Mouse (Mus musculus) cerebellum, adult 2 months (tissue): ENCODE measurements around the gene Marveld2. TPM values are rescaled to one million over a fixed set of nuclear protein-coding genes. Genes with fewer than 3 reads are reported as not detected.

Experiments
- DNase-seq, 2 experiments: peaks; one replicate each; pipeline ENCODE4 v3.0.0; 2021
- H3K27ac ChIP-seq: fragments of 200-500 bp; 2 replicates; pipeline ENCODE4 v1.5.1; 2012; ENCODE audit warnings: low read length, control low read depth, inconsistent platforms; ENCODE audit not compliant: insufficient read depth
- H3K27me3 ChIP-seq: fragments of 200-500 bp; 2 replicates; pipeline ENCODE4 v1.6.1; 2012; ENCODE audit warnings: inconsistent platforms, mild to moderate bottlenecking, low read length, moderate library complexity; ENCODE audit not compliant: control insufficient read depth, insufficient read depth
- H3K4me1 ChIP-seq: fragments of 200-500 bp; 2 replicates; pipeline ENCODE4 v1.6.1; 2011; ENCODE audit warnings: low read length; ENCODE audit not compliant: control insufficient read depth, insufficient read depth
- H3K4me3 ChIP-seq: fragments of 200-500 bp; replicated peaks from 2 replicates; pipeline ENCODE3; 2011; ENCODE audit warnings: mild to moderate bottlenecking, low read depth, low read length, control low read depth; ENCODE audit not compliant: insufficient read depth
- CTCF ChIP-seq: fragments of 200-500 bp; IDR thresholded peaks from 2 replicates; pipeline ENCODE4 v1.5.1; 2011; ENCODE audit warnings: low read depth, mild to moderate bottlenecking, control low read depth, low read length, moderate library complexity, borderline replicate concordance; ENCODE audit not compliant: insufficient read depth
- POLR2A ChIP-seq: fragments of 200-500 bp; IDR thresholded peaks from 2 replicates; pipeline ENCODE4 v1.6.1; 2011; ENCODE audit warnings: low read length, control low read depth, borderline replicate concordance; ENCODE audit not compliant: insufficient read depth
- WGBS: fragments of 180-500 bp; shearing (Covaris S2); methylation state at CpG from one replicate; pipeline ENCODE4 v1.1.7; 2018; 5-methylcytosine and 5-hydroxymethylcytosine counted together
- polyA plus RNA-seq: library from polyadenylated mRNA; depleted of rRNA; stranded (reverse); fragments of >200 nt; gene quantifications from 2 replicates; pipeline ENCODE4 v1.2.3, GENCODE M21; 2012

Gene Marveld2
- polyA plus RNA-seq, 1 experiment = 13.5 TPM

DNA sequence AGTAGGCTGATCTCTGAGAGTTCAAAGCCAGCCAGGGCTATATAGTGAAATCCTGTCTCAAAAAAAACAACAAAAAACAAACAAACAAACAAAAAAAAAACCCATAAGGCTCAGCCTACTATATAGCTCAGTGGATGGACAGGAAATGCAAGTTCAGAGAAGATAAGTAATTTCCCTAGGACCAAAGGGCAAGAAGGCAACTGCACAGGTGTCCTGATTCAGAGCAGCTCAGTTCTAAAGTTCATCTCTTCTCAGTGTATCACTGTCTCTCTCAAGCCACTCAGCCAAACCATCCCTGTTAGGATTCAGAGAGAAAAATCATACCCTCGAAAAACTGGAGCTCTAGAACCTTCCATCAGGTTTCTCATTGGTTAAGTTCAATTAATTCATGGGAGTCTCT is 10.9 kb downstream of the Marveld2 start:
- no peaks in the 10 kb centered on the region for H3K27me3 ChIP-seq
- H3K4me1 ChIP-seq = no peaks in the 10 kb centered on the region
- H3K4me3 ChIP-seq = no peak overlapping the region
- TF ChIP-seq POLR2A = no peak
- no peak for TF ChIP-seq CTCF
- 55% methylated on average over 1 of the region's 1 CpGs for WGBS
- H3K27ac ChIP-seq = no peak overlapping the region
- no peak for DNase-seq

DNA sequence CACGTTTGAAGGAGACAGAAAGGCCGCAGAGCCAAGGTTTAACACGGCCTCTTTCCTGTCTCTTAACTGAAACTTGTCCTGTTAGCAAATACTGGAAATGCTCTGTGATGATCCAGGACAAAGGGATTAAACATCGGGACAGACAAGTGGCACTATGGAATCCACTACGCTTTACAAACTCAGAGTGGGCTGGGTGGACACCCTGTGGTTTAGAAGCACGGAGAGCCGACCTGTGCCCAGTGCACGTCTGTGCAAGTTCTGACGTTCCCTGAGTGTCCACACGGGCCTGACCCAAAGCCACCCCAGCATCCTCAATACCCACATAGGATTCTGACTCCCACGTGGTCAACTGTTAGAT is 13.1 kb downstream of the Marveld2 start:
- WGBS = 86% methylated on average over 11 of the region's 11 CpGs
- Histone ChIP-seq H3K27ac (no peak overlapping the region), H3K4me1 (no peaks in the 10 kb centered on the region), H3K27me3 (no peaks in the 10 kb centered on the region), H3K4me3 (no peak overlapping the region)
- TF ChIP-seq CTCF (no peak), POLR2A (no peak)
- no peak for DNase-seq

DNA sequence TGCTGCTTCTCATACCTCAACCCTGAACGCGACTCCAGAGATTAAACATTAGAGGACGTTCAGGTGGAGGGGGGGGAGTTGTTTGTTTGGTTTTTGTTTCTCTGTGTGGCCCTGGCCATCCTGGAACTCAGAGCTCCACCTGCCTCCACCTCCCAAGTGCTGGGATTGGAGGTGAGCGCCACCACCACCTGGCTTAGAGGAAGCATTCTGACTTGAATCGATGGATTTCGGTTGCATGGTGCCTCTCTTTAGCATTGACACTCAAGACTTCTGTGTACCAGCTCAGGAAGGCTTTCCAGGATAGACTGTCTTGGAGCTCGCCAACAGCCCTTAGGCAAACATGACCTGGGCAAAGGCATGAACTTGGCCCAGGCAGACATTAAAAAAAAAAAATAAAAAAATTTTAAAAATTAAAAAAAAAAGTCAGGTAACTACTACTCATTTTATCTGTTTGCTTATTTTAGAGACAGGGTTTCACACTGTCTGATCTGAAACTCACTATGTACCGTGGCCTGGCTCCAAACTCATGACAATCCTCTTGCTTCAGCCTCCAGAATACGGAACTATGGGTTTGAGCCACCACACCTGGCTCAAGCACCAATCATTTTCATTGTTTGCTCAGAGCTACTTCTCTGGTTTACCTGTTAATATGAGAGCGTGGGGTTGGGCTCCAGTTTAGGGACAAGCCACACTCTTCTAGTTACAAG is 13.6 kb downstream of the Marveld2 start:
- Histone ChIP-seq H3K27ac (no peak overlapping the region), H3K27me3 (no peaks in the 10 kb centered on the region), H3K4me1 (no peaks in the 10 kb centered on the region), H3K4me3 (no peak overlapping the region)
- DNase-seq = no peak
- TF ChIP-seq CTCF (no peak), POLR2A (no peak)
- WGBS = 82% methylated on average over 10 of the region's 10 CpGs

DNA sequence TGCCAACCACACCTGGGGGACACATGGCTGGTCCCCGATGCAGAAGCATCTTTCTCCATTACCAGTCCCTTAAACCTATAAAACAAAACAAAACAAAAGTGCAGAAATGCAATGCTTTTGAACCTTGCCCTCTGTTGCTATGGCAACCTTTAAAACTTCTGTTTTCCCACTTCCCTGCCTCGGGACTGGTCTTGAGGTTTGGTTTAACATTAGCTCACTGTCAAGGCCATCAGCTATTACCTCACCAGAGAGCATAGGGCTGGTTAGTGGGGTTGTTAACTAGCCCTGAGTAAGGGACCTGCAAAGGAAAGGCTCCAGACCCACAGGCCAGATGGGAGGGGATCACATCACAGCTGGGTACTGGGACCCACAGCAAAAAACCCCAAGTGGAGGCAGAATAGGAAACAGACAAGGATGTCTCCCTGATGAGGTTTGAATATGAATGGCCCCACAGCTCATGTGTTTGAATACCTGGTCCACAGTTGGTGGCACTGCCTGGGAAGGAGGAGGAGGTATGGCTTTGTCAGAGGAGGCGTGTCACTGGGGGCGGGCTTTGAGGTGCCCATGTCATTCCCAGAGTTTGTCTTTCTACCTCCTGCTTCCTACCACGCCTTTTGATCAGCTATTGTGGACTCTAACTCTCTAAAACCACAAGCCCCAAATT is 14.4 kb downstream of the Marveld2 start:
- Histone ChIP-seq H3K27ac (no peak overlapping the region), H3K27me3 (no peaks in the 10 kb centered on the region), H3K4me3 (no peak overlapping the region), H3K4me1 (no peaks in the 10 kb centered on the region)
- TF ChIP-seq CTCF (no peak), POLR2A (no peak)
- 67% methylated on average over 5 of the region's 5 CpGs for WGBS
- no peak for DNase-seq

- H3K27me3 ChIP-seq = no peaks in the 10 kb centered on the region
- no peak overlapping the region for H3K27ac ChIP-seq
- no peaks in the 10 kb centered on the region for H3K4me1 ChIP-seq
- no peak overlapping the region for H3K4me3 ChIP-seq
- WGBS = 58% methylated on average over 8 of the region's 8 CpGs
- TF ChIP-seq POLR2A (no peak), CTCF (no peak)
- DNase-seq = no peak
Measured at GRCm38 (mm10) chr13:100601034-100601433, 15.7 kb downstream of the Marveld2 start.

GRCm38 (mm10) chr13:100600317-100600716 is 16.5 kb downstream of the Marveld2 start:
- H3K4me1 ChIP-seq = no peaks in the 10 kb centered on the region
- no peak overlapping the region for H3K27ac ChIP-seq
- H3K27me3 ChIP-seq = no peaks in the 10 kb centered on the region
- WGBS = 70% methylated on average over 12 of the region's 12 CpGs
- no peak for DNase-seq
- TF ChIP-seq POLR2A (no peak), CTCF (no peak)
- H3K4me3 ChIP-seq = no peak overlapping the region

- 80% methylated on average over 9 of the region's 9 CpGs for WGBS
- no peaks in the 10 kb centered on the region for H3K4me1 ChIP-seq
- no peak for DNase-seq
- H3K4me3 ChIP-seq = no peak overlapping the region
- no peaks in the 10 kb centered on the region for H3K27me3 ChIP-seq
- no peak overlapping the region for H3K27ac ChIP-seq
- no peak for TF ChIP-seq POLR2A
- TF ChIP-seq CTCF = no peak
Measured at GRCm38 (mm10) chr13:100597284-100597683, 19.5 kb downstream of the Marveld2 start.

- DNase-seq = no peak
- no peak for TF ChIP-seq POLR2A
- TF ChIP-seq CTCF = no peak
- H3K27ac ChIP-seq = no peak overlapping the region
- no peak overlapping the region for H3K4me3 ChIP-seq
- H3K27me3 ChIP-seq = no peaks in the 10 kb centered on the region
- WGBS = 88% methylated on average over 3 of the region's 3 CpGs
- H3K4me1 ChIP-seq = no peaks in the 10 kb centered on the region
Measured at GRCm38 (mm10) chr13:100595552-100595885, 21.3 kb downstream of the Marveld2 start.
